Mouse (Mus musculus) heart, adult 2 months (tissue): ENCODE measurements around the gene Npm3. TPM values are rescaled to one million over a fixed set of nuclear protein-coding genes. Genes with fewer than 3 reads are reported as not detected.
A peak's percentile ranks its signal among the peaks of the same experiment; 100 is the strongest.

Experiments used
- DNase-seq, 2 experiments: peaks; one replicate each; pipeline ENCODE4 v3.0.0; 2021
- H3K27ac ChIP-seq: fragments of 200-600 bp; 2 replicates; pipeline ENCODE4 v1.8.1; 2022
- H3K27me3 ChIP-seq: fragments of 200-500 bp; 2 replicates; pipeline ENCODE4 v1.6.1; 2012; ENCODE audit warnings: mild to moderate bottlenecking, low read length, inconsistent platforms, mixed read lengths; ENCODE audit not compliant: control insufficient read depth, insufficient read depth
- H3K36me3 ChIP-seq: fragments of 200-500 bp; 2 replicates; pipeline ENCODE4 v1.6.1; 2012; ENCODE audit warnings: low read length, inconsistent platforms; ENCODE audit not compliant: control insufficient read depth, insufficient read depth
- H3K4me1 ChIP-seq: fragments of 200-500 bp; 2 replicates; pipeline ENCODE4 v1.6.1; 2011; ENCODE audit warnings: low read length; ENCODE audit not compliant: control insufficient read depth, insufficient read depth
- H3K4me3 ChIP-seq: fragments of 200-600 bp; 2 replicates; pipeline ENCODE4 v1.8.1; 2022
- H3K79me2 ChIP-seq: fragments of 200-500 bp; replicated peaks from 2 replicates; pipeline ENCODE4 v1.6.1; 2012; ENCODE audit warnings: mild to moderate bottlenecking, inconsistent platforms, low read length, moderate library complexity, mixed read lengths; ENCODE audit not compliant: control insufficient read depth, insufficient read depth
- H3K9ac ChIP-seq: fragments of 200-500 bp; 2 replicates; pipeline ENCODE4 v1.6.1; 2012; ENCODE audit warnings: low read depth, mild to moderate bottlenecking, control low read depth, inconsistent platforms, low read length, mixed read lengths
- CTCF ChIP-seq: fragments of 200-600 bp; IDR thresholded peaks from 2 replicates; pipeline ENCODE4 v1.8.1; 2022; ENCODE audit warnings: antibody characterized with exemption, mild to moderate bottlenecking, moderate library complexity
- EP300 ChIP-seq: fragments of 200-500 bp; IDR thresholded peaks from 2 replicates; pipeline ENCODE4 v1.6.1; 2011; ENCODE audit warnings: low read depth, low read length, control low read depth; ENCODE audit not compliant: insufficient read depth
- POLR2A ChIP-seq: fragments of 200-500 bp; IDR thresholded peaks from 2 replicates; pipeline ENCODE4 v1.6.1; 2011; ENCODE audit warnings: mild to moderate bottlenecking, low read depth, low read length, control low read depth; ENCODE audit not compliant: insufficient read depth
- WGBS: fragments of 180-500 bp; shearing (Covaris S2); methylation state at CpG from one replicate; pipeline ENCODE4 v1.1.7; 2018; 5-methylcytosine and 5-hydroxymethylcytosine counted together
- intact Hi-C: fragments of 180-260 bp; cut with DNase I; formaldehyde crosslinking; loops from one replicate; pipeline ENCODE4 v1.15.1; 2025
- polyA plus RNA-seq: library from polyadenylated mRNA; depleted of rRNA; stranded (reverse); fragments of >200 nt; gene quantifications from 2 replicates; pipeline ENCODE4 v1.2.3, GENCODE M21; 2012
- total RNA-seq, 2 experiments: library from RNA; stranded (reverse); gene quantifications; 2 replicates each; pipeline ENCODE4 v1.2.3; 2021

Npm3 gene
- total and polyA plus RNA-seq, 3 experiments = 15.6 to 25.2 (median 15.7) TPM

DNA sequence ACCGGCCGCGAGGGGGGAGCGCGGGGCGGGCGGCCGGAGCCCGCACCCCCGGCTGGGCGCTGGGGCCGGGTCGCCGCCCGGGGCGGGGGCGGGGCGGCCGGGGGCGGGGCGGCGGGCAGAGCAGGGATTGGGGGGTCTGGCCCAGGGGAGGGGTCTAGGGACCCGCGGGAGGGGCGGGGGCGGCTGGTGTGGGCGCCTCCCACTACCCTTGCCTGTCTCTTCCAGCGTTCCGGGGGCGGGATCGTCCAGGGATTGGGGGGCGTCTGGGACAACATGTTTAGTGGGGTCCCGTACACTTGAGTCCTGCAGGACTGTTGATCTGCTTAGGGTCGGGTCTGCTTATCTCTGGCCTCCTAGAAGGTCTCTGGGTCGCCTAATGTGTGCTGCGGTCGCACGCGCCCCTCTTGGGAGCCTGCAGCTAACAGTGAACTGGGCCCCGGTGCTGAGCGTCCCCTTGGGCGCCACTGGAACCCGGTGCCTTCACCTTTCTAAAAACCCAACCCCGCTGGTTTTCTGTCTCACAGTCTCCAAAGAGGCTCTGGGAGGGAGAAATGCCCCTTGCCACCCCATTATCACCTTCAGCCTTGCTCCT lies 6.3 kb downstream of the Npm3 start:
- Histone ChIP-seq H3K4me3 (no peak overlapping the region), H3K79me2 (no peaks in the 10 kb centered on the region), H3K36me3 (no peaks in the 10 kb centered on the region), H3K9ac (no peak overlapping the region), H3K27ac (no peak overlapping the region), H3K4me1 (peaks cover 3% of the 10 kb centered on the region), H3K27me3 (peaks cover 18% of the 10 kb centered on the region)
- WGBS = 12% methylated on average over 25 of the region's 44 CpGs
- intact Hi-C loops = no loop called here
- no peak for DNase-seq
- TF ChIP-seq EP300 (no peak), CTCF (no peak), POLR2A (no peak)

DNA sequence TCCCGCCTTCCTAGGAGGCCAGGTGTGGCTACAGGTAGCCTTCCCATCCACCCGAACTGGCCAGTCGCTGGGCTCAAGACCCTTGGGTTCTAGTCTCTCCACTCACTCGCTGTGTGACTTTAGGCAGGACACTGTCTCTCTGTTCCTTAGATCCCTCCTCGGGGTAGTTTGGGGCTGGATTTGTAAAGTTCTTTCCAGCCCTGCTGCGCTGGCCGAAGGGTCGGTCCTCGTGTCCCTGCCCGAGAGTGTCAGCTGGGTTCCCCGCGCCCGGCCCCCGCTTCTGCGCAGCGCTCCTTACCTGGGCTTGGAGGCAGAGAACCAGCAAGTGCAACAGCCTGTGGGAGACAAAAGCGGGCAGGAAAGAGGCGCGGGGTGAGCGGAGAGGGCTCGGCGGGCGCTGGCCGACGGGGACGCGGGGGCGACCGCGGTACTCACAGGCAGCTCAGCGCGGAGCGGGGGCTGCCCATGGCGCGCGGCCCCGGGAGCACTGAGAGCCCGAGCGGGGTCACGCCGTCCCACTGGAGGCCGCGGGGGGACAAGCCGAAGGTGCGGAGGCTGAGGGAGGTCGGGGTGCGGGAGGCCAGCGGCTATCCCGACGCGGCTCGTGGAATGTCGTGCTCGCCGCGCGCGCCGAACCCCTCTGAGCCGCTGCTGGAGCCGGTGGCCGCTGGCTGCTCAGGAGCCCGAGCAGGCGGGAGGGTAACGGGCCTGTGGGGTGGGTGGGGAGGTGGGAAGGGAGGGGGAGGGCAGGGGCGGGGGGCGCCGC lies 7.0 kb downstream of the Npm3 start, which contains the start of gene Fgf8:
Fgf8 (minus strand) TSS at position 698 of the 766 bp plus-strand sequence.
- H3K4me1 ChIP-seq = peaks cover 3% of the 10 kb centered on the region; the same call in 1 of the 2 replicates
- TF ChIP-seq CTCF (no peak), POLR2A (no peak), EP300 (no peak)
- WGBS = 1% methylated on average over 59 of the region's 68 CpGs
- H3K27ac ChIP-seq = no peak within 1 kb of the TSS
- peak within 1 kb of the TSS; percentile 43 for H3K9ac ChIP-seq
- H3K4me3 ChIP-seq = peak within 1 kb of the TSS; percentile 33
- peak in 1 of 2 experiments; percentile 32 for DNase-seq
- no peaks in the 10 kb centered on the region for H3K79me2 ChIP-seq
- H3K36me3 ChIP-seq = no peaks in the 10 kb centered on the region
- intact Hi-C loops = no loop called here
- peaks cover 18% of the 10 kb centered on the region for H3K27me3 ChIP-seq

DNA sequence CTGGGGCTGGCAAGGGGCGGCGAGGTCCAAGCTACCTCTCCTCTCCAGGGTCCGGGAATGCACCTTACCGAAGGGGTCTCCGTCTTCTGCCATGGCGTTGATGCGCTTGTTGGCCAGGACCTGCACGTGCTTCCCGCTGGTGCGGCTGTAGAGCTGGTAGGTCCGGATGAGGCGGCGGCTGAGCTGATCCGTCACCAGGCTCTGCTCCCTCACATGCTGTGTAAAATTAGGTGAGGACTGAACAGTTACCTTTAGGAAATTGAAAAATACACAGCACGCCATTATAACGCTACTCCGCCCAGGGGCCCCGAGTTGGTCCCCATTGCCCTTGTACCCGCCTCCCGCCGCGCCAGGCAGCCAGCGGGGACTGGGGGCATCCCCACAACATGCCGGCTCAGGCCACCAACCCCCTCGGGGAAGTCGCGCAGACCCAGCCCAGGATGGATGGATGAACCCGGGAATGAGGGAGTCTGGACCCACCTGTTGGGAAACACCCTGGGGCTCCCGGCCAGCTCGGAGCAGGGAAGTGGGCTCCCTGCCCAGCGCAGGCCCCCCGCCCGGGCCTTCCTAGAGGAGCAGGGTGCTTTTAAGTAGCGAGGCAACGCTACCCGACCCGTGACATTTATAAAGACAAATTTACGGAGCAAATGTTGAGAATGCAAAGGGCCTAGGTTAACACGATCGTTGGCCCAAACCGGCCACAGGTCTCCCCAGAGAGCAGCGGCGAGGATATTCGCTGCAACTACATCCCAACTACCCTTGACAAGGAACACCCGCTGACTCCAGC lies 7.8 kb downstream of the Npm3 start:
- TF ChIP-seq EP300 (no peak), POLR2A (no peak), CTCF (no peak)

DNA sequence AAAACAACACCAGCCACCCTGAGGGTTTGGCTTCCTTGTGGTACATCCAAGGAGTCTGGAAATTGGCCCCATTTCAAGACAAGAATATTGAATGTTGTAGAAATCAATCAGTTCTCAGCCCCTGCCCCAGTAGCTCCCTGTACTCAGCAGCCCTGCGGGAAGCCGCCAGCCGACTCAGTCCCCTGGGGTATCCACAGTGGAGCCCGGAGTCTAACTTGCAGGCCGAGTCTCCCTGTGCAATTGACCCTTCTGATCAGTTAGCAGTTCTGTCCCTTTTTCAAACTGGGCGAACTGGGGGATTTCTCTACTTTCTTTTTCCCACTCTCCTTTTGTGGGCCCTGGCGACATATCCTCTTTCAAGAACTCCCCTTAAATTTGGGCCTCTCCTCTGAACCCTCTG lies 8.6 kb downstream of the Npm3 start:
- Histone ChIP-seq H3K79me2 (no peaks in the 10 kb centered on the region), H3K27me3 (peaks cover 20% of the 10 kb centered on the region), H3K9ac (no peak overlapping the region), H3K4me3 (no peak overlapping the region), H3K36me3 (no peaks in the 10 kb centered on the region), H3K4me1 (peaks cover 1% of the 10 kb centered on the region; the same call in 1 of the 2 replicates), H3K27ac (no peak overlapping the region)
- WGBS = 43% methylated on average over 7 of the region's 7 CpGs
- no peak for DNase-seq
- intact Hi-C loops = no loop called here
- TF ChIP-seq EP300 (no peak), CTCF (no peak), POLR2A (no peak)

More for the DNA sequence above, 7.8 kb downstream of the Npm3 start:
- Histone ChIP-seq H3K4me1 (peaks cover 4% of the 10 kb centered on the region; the same call in 1 of the 2 replicates), H3K79me2 (no peaks in the 10 kb centered on the region), H3K27ac (no peak overlapping the region), H3K36me3 (no peaks in the 10 kb centered on the region), H3K4me3 (no peak overlapping the region), H3K27me3 (peaks cover 20% of the 10 kb centered on the region), H3K9ac (no peak overlapping the region)
- WGBS = 14% methylated on average over 45 of the region's 45 CpGs
- intact Hi-C loops = no loop called here
- DNase-seq = no peak

DNA sequence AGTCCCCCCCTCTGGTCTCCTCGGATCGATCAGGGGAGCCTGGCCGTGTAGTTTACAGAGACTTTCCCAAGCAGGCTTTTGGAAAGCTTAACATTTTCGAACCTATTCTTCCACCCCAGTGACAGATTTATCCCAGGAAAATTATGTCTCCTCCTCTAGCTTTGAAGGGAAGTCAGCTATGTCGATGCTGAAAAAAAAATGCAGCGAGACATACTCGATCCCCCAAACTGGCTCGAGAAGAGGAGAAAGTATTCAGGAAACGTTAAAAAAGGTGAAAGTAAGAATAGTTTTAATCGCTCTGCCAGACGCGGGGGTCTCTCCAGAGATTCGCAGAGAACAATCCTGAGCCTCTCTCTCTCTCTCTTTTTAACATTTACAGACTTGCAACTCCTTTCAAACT lies 9.2 kb downstream of the Npm3 start:
- H3K27ac ChIP-seq = no peak overlapping the region
- no peak overlapping the region for H3K4me3 ChIP-seq
- peaks cover 20% of the 10 kb centered on the region for H3K27me3 ChIP-seq
- no peak for DNase-seq
- TF ChIP-seq POLR2A = no peak
- no peak for TF ChIP-seq CTCF
- no peak for TF ChIP-seq EP300
- no peaks in the 10 kb centered on the region for H3K36me3 ChIP-seq
- peaks cover 1% of the 10 kb centered on the region; the same call in 1 of the 2 replicates for H3K4me1 ChIP-seq
- no peaks in the 10 kb centered on the region for H3K79me2 ChIP-seq
- 34% methylated on average over 13 of the region's 13 CpGs for WGBS
- intact Hi-C loops = no loop called here
- H3K9ac ChIP-seq = no peak overlapping the region
